Mouse (Mus musculus) c-Kit-positive CD71-negative TER-119-negative erythroid progenitor cells, embryonic 14.5 days (primary cell): ENCODE measurements around the gene Olfr50.

Source experiments
- DNase-seq: peaks from one replicate; pipeline ENCODE4 v3.0.0-alpha.2; 2013; ENCODE audit warnings: low read depth

Olfr50 gene

DNA sequence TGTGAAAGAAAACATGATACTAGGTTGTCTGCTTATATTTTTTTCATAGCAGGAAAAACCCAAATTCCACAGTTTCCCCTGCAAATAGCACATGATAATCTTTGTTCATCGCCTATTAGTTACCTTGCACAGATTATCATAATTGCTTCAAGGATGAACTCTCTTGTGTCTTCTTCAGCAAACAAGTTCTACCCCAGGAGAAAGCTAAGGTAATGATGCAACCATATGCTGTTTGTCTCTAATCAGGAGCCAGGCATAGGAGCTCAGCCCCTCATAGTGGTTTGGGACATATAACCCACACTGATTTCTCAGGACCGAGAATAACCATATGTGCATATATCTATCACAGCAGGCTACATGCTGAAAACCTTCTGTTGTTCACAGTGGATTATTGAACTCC lies at the start of gene Olfr50:
TSS of gene Olfr50 (plus strand) at position 301 of the 400 bp plus-strand sequence.
- no peak for DNase-seq

- no peak for DNase-seq
Observed at GRCm38 (mm10) chr2:36783976-36784375, 6.4 kb upstream of the Olfr50 start, which contains the start of gene Olfr348. Olfr348 (plus strand) TSS chr2:36784276.

DNA sequence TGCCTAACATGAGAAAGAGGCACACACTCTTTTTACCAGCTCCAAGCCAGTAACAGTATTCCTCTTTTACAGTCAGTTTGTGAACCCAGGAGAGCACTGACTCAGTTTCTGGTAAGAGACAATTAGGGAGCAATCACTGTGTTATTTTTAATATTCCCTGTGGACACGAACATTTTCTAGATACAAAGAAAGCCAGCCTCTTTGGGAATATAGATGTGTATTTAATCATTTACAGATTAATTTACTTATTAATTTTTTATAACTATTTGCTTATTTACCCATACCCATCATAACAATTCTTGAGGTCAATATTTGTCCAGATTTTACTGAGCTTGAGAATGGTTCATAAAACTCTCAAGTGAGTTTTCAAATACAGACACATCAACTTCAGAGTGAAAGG lies 26.6 kb downstream of the Olfr50 start, which contains the start of gene Olfr3:
TSS of gene Olfr3 (minus strand) at position 101 of the 400 bp plus-strand sequence.
- no peak for DNase-seq

DNA sequence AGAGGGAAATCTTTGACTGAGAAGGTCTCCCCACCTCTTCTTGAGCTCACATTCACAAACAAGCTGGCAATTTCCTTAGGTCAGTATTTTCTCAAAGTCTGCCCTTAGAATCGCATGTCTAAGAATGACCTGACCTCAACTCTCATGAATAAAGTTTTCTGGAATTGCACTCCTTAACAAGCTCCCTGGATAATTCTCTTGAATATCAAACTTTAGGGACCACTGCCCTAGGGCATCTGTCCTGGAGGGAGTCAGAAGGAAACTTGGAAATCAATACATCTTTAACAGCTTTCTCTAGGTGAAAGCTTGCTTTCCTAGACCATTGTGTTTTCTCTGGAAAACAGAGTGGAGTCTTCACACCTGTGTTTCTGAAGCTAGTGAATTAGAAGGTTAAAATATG lies 55.7 kb downstream of the Olfr50 start, which contains the start of gene Olfr350:
TSS of gene Olfr350 (plus strand) at position 301 of the 400 bp plus-strand sequence.
- DNase-seq: no peak
